Mouse (Mus musculus) liver, embryonic 14.5 days (tissue): ENCODE results near the gene Fam43b. TPM values are rescaled to one million over a fixed set of nuclear protein-coding genes. Genes with fewer than 3 reads are reported as not detected.

Source experiments
- ATAC-seq: fragments of 200-750 bp; cut with Nextera tagmentation; 2 replicates; pipeline ENCODE4 v1.8.0; 2017; ENCODE audit warnings: moderate number of reproducible peaks, mild to moderate bottlenecking, moderate library complexity; ENCODE audit not compliant: insufficient read depth
- DNase-seq, 3 experiments: peaks; one replicate each; pipeline ENCODE4 v3.0.0-alpha.2; 2012 to 2013; ENCODE audit warnings: low read depth in 3 of 3, low spot score in 3 of 3
- H3K27ac ChIP-seq: fragments of 300-500 bp; sonication (generic); 2 replicates; pipeline ENCODE4 v1.5.1; 2014; ENCODE audit warnings: moderate library complexity, mild to moderate bottlenecking, control low read depth, inconsistent platforms
- H3K27me3 ChIP-seq: fragments of 300-500 bp; sonication (generic); 2 replicates; pipeline ENCODE4 v1.6.1; 2014; ENCODE audit warnings: mild to moderate bottlenecking, low read length, moderate library complexity; ENCODE audit not compliant: control insufficient read depth, insufficient read depth
- H3K36me3 ChIP-seq: fragments of 300-500 bp; sonication (generic); replicated peaks from 2 replicates; pipeline ENCODE4 v1.6.1; 2014; ENCODE audit warnings: low read depth; ENCODE audit not compliant: control insufficient read depth, insufficient read depth
- H3K4me1 ChIP-seq, 2 experiments: fragments of 200-500 bp in 1 of 2; fragments of 300-500 bp in 1 of 2; sonication (generic) in 1 of 2; replicated peaks; 2 replicates each; pipeline ENCODE4 v1.6.1; 2012 to 2014; ENCODE audit warnings: antibody characterized with exemption in 1 of 2, inconsistent platforms in 1 of 2, low read length in 1 of 2; ENCODE audit not compliant: control insufficient read depth in 2 of 2, insufficient read depth in 2 of 2
- H3K4me2 ChIP-seq: fragments of 300-500 bp; sonication (generic); 2 replicates; pipeline ENCODE4 v1.6.1; 2014; ENCODE audit warnings: low read depth, mild to moderate bottlenecking, control low read depth, moderate library complexity
- H3K4me3 ChIP-seq, 2 experiments: fragments of 200-500 bp in 1 of 2; fragments of 300-500 bp in 1 of 2; sonication (generic) in 1 of 2; 2 replicates each; pipeline ENCODE4 v1.5.1; 2012 to 2014; ENCODE audit warnings: low read depth in 2 of 2, low read length in 2 of 2, mild to moderate bottlenecking in 2 of 2, control low read depth in 1 of 2, inconsistent platforms in 1 of 2, moderate library complexity in 1 of 2; ENCODE audit not compliant: insufficient read depth in 1 of 2
- H3K9ac ChIP-seq: fragments of 300-500 bp; sonication (generic); replicated peaks from 2 replicates; pipeline ENCODE4 v1.6.1; 2014; ENCODE audit warnings: mild to moderate bottlenecking, control low read depth, moderate library complexity
- H3K9me3 ChIP-seq: fragments of 300-500 bp; sonication (generic); 2 replicates; pipeline ENCODE4 v1.6.1; 2016; ENCODE audit warnings: low read length, mixed read lengths; ENCODE audit not compliant: control insufficient read depth
- CTCF ChIP-seq: IDR thresholded peaks from 2 replicates; pipeline ENCODE4 v1.5.1; 2016; ENCODE audit warnings: antibody characterized with exemption, low read depth, control low read depth
- EP300 ChIP-seq: IDR thresholded peaks from 2 replicates; pipeline ENCODE4 v1.6.1; 2016; ENCODE audit warnings: antibody characterized with exemption, low read depth
- WGBS: fragments of 180-500 bp; shearing (Covaris S2); extraction: QIAGEN DNeasy Blood & Tissue Kit; methylation state at CpG from one replicate; pipeline ENCODE4 v1.1.7; 2014; ENCODE audit not compliant: insufficient replicate concordance; 5-methylcytosine and 5-hydroxymethylcytosine counted together
- polyA plus RNA-seq, 2 experiments: library from polyadenylated mRNA; depleted of rRNA in 1 of 2; stranded (reverse) in 1 of 2; unstranded in 1 of 2; fragments of >200 nt; fragmentation: Nextera tagmentation in 1 of 2; extraction: Ambion mirVana in 1 of 2; gene quantifications; 2 replicates each; pipeline versions ENCODE4 v1.2.1 to v1.2.3; 2012 to 2014

Fam43b gene
- polyA plus RNA-seq, 2 experiments: not detected

GRCm38 (mm10) chr4:138367641-138368497 lies 28.5 kb downstream of the Fam43b start, which contains the start of gene Cda:
Cda (minus strand) TSS chr4:138367992.
- Histone ChIP-seq H3K9me3 (no peaks in the 10 kb centered on the region), H3K4me3 (peak within 1 kb of the TSS; percentile 22 to 43), H3K4me1 (peaks cover 0 to 4% of the 10 kb centered on the region in 2 experiments; a peak in 2 of 4 replicates), H3K27me3 (no peaks in the 10 kb centered on the region), H3K9ac (no peak within 1 kb of the TSS; the same call in 1 of the 2 replicates), H3K4me2 (peak within 1 kb of the TSS; percentile 46), H3K27ac (no peak within 1 kb of the TSS), H3K36me3 (no peaks in the 10 kb centered on the region)
- ATAC-seq (peak; percentile 66; the same call in 1 of the 2 replicates), DNase-seq (peak; percentile 12 to 33 (median 22))
- 3% methylated on average over 34 of the region's 34 CpGs for WGBS
- TF ChIP-seq CTCF (no peak), EP300 (no peak)

DNA sequence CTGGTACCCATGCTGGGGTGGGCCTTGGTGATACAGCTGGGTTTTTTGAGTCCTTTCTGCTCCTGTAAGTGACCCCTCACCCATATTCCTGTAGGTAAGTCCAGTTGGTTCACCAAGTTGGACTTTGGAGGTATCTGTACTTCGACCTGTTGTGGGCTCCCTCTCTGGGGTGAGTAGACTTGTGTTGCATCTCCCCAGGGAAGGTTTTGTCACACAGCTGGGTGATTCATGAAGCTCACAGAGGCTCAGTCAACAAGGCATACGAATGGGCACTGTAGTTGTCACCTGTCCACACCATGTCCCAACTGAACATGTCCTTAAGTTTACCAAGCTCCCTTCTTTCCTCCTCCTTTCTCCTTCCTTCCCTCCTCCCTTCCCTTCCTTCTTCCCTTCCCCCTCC lies 29.8 kb downstream of the Fam43b start:
- Histone ChIP-seq H3K4me3 (no peak overlapping the region), H3K4me2 (no peak overlapping the region), H3K36me3 (no peaks in the 10 kb centered on the region), H3K27me3 (no peaks in the 10 kb centered on the region), H3K9ac (no peak overlapping the region), H3K27ac (no peak overlapping the region), H3K9me3 (no peaks in the 10 kb centered on the region), H3K4me1 (peaks cover 0 to 4% of the 10 kb centered on the region in 2 experiments; a peak in 2 of 4 replicates)
- ATAC-seq (no peak), DNase-seq (no peak)
- no peak for TF ChIP-seq CTCF
- no peak for TF ChIP-seq EP300
- WGBS: 39% methylated on average over 2 of the region's 2 CpGs

DNA sequence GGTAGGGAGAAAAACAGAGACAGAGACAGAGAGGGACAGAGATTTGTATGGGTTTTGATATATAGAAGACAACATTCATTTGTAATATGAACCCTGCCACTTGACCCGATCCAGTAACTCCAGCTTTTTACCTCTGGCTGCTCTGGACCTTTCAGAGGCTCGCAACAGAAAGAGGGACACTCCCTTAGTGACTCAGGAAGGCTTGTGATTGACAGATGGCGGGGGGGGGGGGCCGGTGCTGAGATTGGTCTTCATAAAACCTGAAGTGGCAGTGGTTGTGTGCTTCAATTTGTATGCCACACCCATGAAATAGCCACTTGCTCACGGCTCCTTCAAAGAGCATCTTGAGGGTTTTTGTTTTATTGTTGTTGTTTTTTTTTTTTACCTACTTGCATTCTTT lies 32.8 kb downstream of the Fam43b start:
- H3K4me2 ChIP-seq: no peak overlapping the region
- H3K4me1 ChIP-seq: peaks cover 0 to 4% of the 10 kb centered on the region in 2 experiments; a peak in 2 of 4 replicates
- H3K27ac ChIP-seq: no peak overlapping the region
- no peaks in the 10 kb centered on the region for H3K36me3 ChIP-seq
- no peaks in the 10 kb centered on the region for H3K27me3 ChIP-seq
- TF ChIP-seq CTCF (no peak), EP300 (no peak)
- 51% methylated on average over 5 of the region's 5 CpGs for WGBS
- no peak for DNase-seq
- no peak overlapping the region for H3K4me3 ChIP-seq
- no peak overlapping the region for H3K9ac ChIP-seq
- ATAC-seq: no peak
- H3K9me3 ChIP-seq: no peaks in the 10 kb centered on the region

GRCm38 (mm10) chr4:138362883-138363282 lies 33.4 kb downstream of the Fam43b start:
- H3K27me3 ChIP-seq: no peaks in the 10 kb centered on the region
- no peak overlapping the region for H3K9ac ChIP-seq
- H3K27ac ChIP-seq: no peak overlapping the region
- whole genome bisulfite sequencing: 64% methylated on average over 7 of the region's 7 CpGs
- ATAC-seq (no peak), DNase-seq (no peak)
- H3K36me3 ChIP-seq: no peaks in the 10 kb centered on the region
- H3K4me2 ChIP-seq: no peak overlapping the region
- no peaks in the 10 kb centered on the region; a peak in 1 of 4 replicates for H3K4me1 ChIP-seq
- H3K9me3 ChIP-seq: no peaks in the 10 kb centered on the region
- TF ChIP-seq CTCF (no peak), EP300 (no peak)
- H3K4me3 ChIP-seq: no peak overlapping the region

DNA sequence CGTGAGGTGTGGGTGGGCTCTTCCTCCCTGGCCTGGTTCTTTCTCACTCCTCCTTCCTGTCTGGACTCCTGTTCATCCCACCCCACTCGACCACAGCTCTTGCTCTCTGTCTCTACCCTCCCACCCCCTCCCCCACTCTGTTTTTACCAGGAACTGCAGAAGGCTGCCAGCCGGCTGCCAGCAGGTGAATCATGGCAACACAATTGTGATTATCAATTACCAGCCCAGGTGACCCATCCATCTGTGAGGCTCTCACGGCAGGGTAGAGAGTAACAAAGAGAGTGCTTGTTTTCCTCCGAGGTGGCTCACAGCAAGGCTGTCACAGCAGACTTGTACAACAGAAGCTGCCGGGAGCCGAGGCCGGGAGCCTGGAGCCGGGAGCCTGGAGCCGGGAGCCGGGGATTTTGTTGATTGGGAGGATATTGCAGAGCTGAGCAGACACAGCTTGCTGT lies 34.9 kb downstream of the Fam43b start:
- WGBS: 29% methylated on average over 11 of the region's 11 CpGs
- Histone ChIP-seq H3K4me3 (no peak overlapping the region), H3K4me1 (no peaks in the 10 kb centered on the region), H3K9me3 (no peaks in the 10 kb centered on the region), H3K36me3 (no peaks in the 10 kb centered on the region), H3K9ac (no peak overlapping the region), H3K27me3 (no peaks in the 10 kb centered on the region), H3K4me2 (no peak overlapping the region), H3K27ac (no peak overlapping the region)
- no peak for DNase-seq
- TF ChIP-seq EP300: no peak
- TF ChIP-seq CTCF: no peak
- ATAC-seq: no peak
